In the genomic region with DNA sequence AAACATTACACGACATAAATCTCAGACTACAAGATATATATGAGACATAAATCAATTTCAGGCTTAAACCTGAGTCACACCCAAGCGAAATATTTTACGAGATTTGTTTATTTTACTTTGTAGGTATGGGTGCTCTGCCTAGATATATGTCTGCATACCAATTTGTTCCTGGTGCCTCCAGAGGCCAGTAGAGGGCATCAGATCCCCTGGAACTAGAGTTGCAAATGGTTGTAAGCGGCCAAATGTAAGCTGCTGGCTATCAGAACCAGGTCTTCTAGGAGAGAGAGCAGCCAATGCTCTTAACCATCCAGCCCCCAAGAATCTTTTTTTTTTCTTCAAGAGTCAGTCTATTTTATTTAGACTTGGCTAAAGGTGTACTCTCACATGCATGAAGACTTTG, we compare ENCODE assay signal across 9 mouse cellular contexts. TPM values are rescaled to one million over a fixed set of nuclear protein-coding genes. Genes with fewer than 3 reads are reported as not detected.
DNase-seq lines count a peak whose midpoint lies in the region; ATAC-seq and TF ChIP-seq lines count a peak whose summit lies in the region.
"Had no signal": no experiment of that assay in that cellular context is flagged by ENCODE, and none has a peak within 500 bp of the region (broad histone marks: within the 10 kb centered on the region; RNA-seq: fewer than 3 reads in every experiment).

No protein-coding gene starts in this region.

- peaks cover 63% of the 10 kb centered on the region for H3K36me3 ChIP-seq in kidney, embryonic 16.5 days (ENCODE audit: insufficient read depth, low read length)
- peaks cover 98% of the 10 kb centered on the region for H3K36me3 ChIP-seq in G1E (replicated peaks)

- no peak overlapping the region for H3K4me2 ChIP-seq in kidney, embryonic 16.5 days (replicated peaks; ENCODE audit: low read depth, low read length)
- H3K4me2 ChIP-seq: neural tube, embryonic 12.5 days had no signal

- 82% methylated on average over 4 of the region's 4 CpGs for WGBS in kidney, embryonic 16.5 days

- ATAC-seq in kidney, embryonic 16.5 days (ENCODE audit: low FRiP score, low TSS enrichment): no peak
- peak; percentile 8; the same call in 1 of the 2 replicates for ATAC-seq in G1E (ENCODE audit: extremely low read depth, insufficient number of reproducible peaks, low FRiP score, poor library complexity, severe bottlenecking)
- ATAC-seq in megakaryocyte progenitor cell, adult 5-6 weeks (replicated peaks; ENCODE audit: poor library complexity): peak; percentile 47; the same call in 1 of the 2 replicates
- no peak for ATAC-seq in megakaryocyte, adult 5-6 weeks (ENCODE audit: poor library complexity, severe bottlenecking)
- no peak for ATAC-seq in erythroblast, adult 5-6 weeks (replicated peaks; ENCODE audit: low FRiP score, poor library complexity, severe bottlenecking)

- H3K4me1 ChIP-seq in kidney, embryonic 16.5 days (ENCODE audit: insufficient read depth, low read length): no peaks in the 10 kb centered on the region
- peaks cover 5% of the 10 kb centered on the region; the same call in 1 of the 2 replicates for H3K4me1 ChIP-seq in G1E (ENCODE audit: insufficient read depth, low read depth, low read length)
- H3K4me1 ChIP-seq: neural tube, embryonic 12.5 days had no signal

- DNase-seq in kidney, adult 18-20 months: peak; percentile 38
- no peak for DNase-seq in G1E (ENCODE audit: low spot score)
- peak; percentile 47 for DNase-seq in embryo, embryonic 11 days
- no peak for DNase-seq in urinary bladder, postnatal 4 days (ENCODE audit: low spot score in 2 of 2)

- no peaks in the 10 kb centered on the region for H3K27me3 ChIP-seq in kidney, embryonic 16.5 days (ENCODE audit: insufficient read depth, low read length)
- H3K27me3 ChIP-seq in G1E (ENCODE audit: insufficient read depth, low read length): no peaks in the 10 kb centered on the region
- H3K27me3 ChIP-seq: neural tube, embryonic 12.5 days had no signal

- H3K9me3 ChIP-seq in kidney, embryonic 16.5 days (ENCODE audit: low read length): no peaks in the 10 kb centered on the region
- no peaks in the 10 kb centered on the region for H3K9me3 ChIP-seq in G1E (replicated peaks)
- H3K9me3 ChIP-seq: neural tube, embryonic 12.5 days had no signal

- no peak overlapping the region for H3K4me3 ChIP-seq in kidney, embryonic 16.5 days (ENCODE audit: low read length)
- H3K4me3 ChIP-seq in G1E (ENCODE audit: low read depth, low read length): no peak overlapping the region
- H3K4me3 ChIP-seq: neural tube, embryonic 12.5 days had no signal

- TF ChIP-seq CTCF in G1E (IDR thresholded peaks at IDR 0.05; ENCODE audit: low read depth, low read length): no peak

- no peak overlapping the region for H3K27ac ChIP-seq in kidney, embryonic 16.5 days (ENCODE audit: low read length)
- H3K27ac ChIP-seq: neural tube, embryonic 12.5 days had no signal

- no peak overlapping the region for H3K9ac ChIP-seq in kidney, embryonic 16.5 days (replicated peaks; ENCODE audit: low read length)
- H3K9ac ChIP-seq: neural tube, embryonic 12.5 days had no signal

RNA-seq across cellular contexts. Expression of gene St14, which starts 28.3 kb away (rescaled TPM):
- polyA plus RNA-seq in kidney, embryonic 16.5 days (2015; fragmentation: Nextera tagmentation; extraction: Ambion mirVana): 46.7 and 48.3 TPM in 2 replicates
- total RNA-seq in G1E (2014; fragmentation: Nextera tagmentation): not detected in 2 replicates
- total RNA-seq in G1E (2017): 0.16 TPM in 1 of 2 replicates, not detected in the other
- 0.02 TPM in 1 of 2 replicates, not detected in the other for polyA plus RNA-seq in G1E (2012)
- total RNA-seq in megakaryocyte progenitor cell, adult 5-6 weeks (2015): 3.0 and 3.2 TPM in 2 replicates
- 8.0 and 15.9 TPM in 2 replicates for total RNA-seq in megakaryocyte progenitor cell, adult 5-6 weeks (2017)
- 1.4 and 4.3 TPM in 2 replicates for total RNA-seq in megakaryocyte, adult 5-6 weeks (2015)
- total RNA-seq in megakaryocyte, adult 5-6 weeks (2017): 3.9 and 5.6 TPM in 2 replicates
- not detected in 2 replicates for total RNA-seq in erythroblast, adult 5-6 weeks (2015; ENCODE audit: low replicate concordance)
- total RNA-seq in erythroblast, adult 5-6 weeks (2017; ENCODE audit: low replicate concordance): 0.84 and 3.4 TPM in 2 replicates

RNA-seq across cellular contexts. Expression of gene Aplp2, which starts 51.7 kb away (rescaled TPM):
- polyA plus RNA-seq in kidney, embryonic 16.5 days (2015; fragmentation: Nextera tagmentation; extraction: Ambion mirVana): 405 and 416 TPM in 2 replicates
- total RNA-seq in G1E (2014; fragmentation: Nextera tagmentation): 721 and 724 TPM in 2 replicates
- total RNA-seq in G1E (2017): 454 and 492 TPM in 2 replicates
- polyA plus RNA-seq in G1E (2012): 65.1 and 79.4 TPM in 2 replicates
- 31.2 and 54.0 TPM in 2 replicates for total RNA-seq in megakaryocyte progenitor cell, adult 5-6 weeks (2015)
- total RNA-seq in megakaryocyte progenitor cell, adult 5-6 weeks (2017): 36.9 and 71.1 TPM in 2 replicates
- total RNA-seq in megakaryocyte, adult 5-6 weeks (2015): 68.9 and 88.0 TPM in 2 replicates
- total RNA-seq in megakaryocyte, adult 5-6 weeks (2017): 101 and 113 TPM in 2 replicates
- 117 and 165 TPM in 2 replicates for total RNA-seq in erythroblast, adult 5-6 weeks (2015; ENCODE audit: low replicate concordance)
- total RNA-seq in erythroblast, adult 5-6 weeks (2017; ENCODE audit: low replicate concordance): 209 and 318 TPM in 2 replicates

Comparison
In these comparisons a context has a peak if more than half of its experiments do, and no peak if none do; other contexts are left out.
1. DNase-seq: peak in kidney, adult 18-20 months (single experiment) and embryo, embryonic 11 days (single experiment); none in G1E (single experiment) and urinary bladder, postnatal 4 days (0 of 2).
2. ATAC-seq: peak in G1E (single experiment) and megakaryocyte progenitor cell, adult 5-6 weeks (single experiment); none in kidney, embryonic 16.5 days (single experiment), megakaryocyte, adult 5-6 weeks (single experiment) and erythroblast, adult 5-6 weeks (single experiment).